Mouse (Mus musculus) embryo, embryonic 10.5 days (tissue): ENCODE results near the gene Kcnc1.

Experiments
- DNase-seq: peaks from one replicate; pipeline ENCODE4 v3.0.0-alpha.2; 2015; ENCODE audit warnings: low spot score

Kcnc1 gene

GRCm38 (mm10) chr7:46473141-46473540 is 76.8 kb downstream of the Kcnc1 start:
- DNase-seq = no peak

GRCm38 (mm10) chr7:46475464-46475863 is 79.2 kb downstream of the Kcnc1 start:
- no peak for DNase-seq

- no peak for DNase-seq
Measured at GRCm38 (mm10) chr7:46477456-46477855, 81.2 kb downstream of the Kcnc1 start.

- DNase-seq = no peak
Measured at GRCm38 (mm10) chr7:46479793-46480192, 83.5 kb downstream of the Kcnc1 start.

- no peak for DNase-seq
Measured at GRCm38 (mm10) chr7:46482099-46482531, 85.8 kb downstream of the Kcnc1 start.

- no peak for DNase-seq
Measured at GRCm38 (mm10) chr7:46483050-46483449, 86.8 kb downstream of the Kcnc1 start.

GRCm38 (mm10) chr7:46484223-46484622 is 87.9 kb downstream of the Kcnc1 start:
- no peak for DNase-seq

GRCm38 (mm10) chr7:46486761-46487160 is 90.5 kb downstream of the Kcnc1 start:
- DNase-seq = no peak

- DNase-seq = no peak
Measured at GRCm38 (mm10) chr7:46487354-46487753, 91.1 kb downstream of the Kcnc1 start.
